Mouse (Mus musculus): Measurements from ENCODE around the gene Ptpru.

GRCm38 (mm10) chr4:131722121-131722841, 115.8 kb downstream of the Ptpru start:
- TF ChIP-seq POLR2A (IDR thresholded peaks at IDR 0.05; ENCODE audit: borderline replicate concordance, low read depth, low read length) (no peak), CTCF (IDR thresholded peaks at IDR 0.05; ENCODE audit: low read depth, low read length) (no peak)

Measured in bone marrow macrophage, adult 2 months (primary cell).